Mouse (Mus musculus) forebrain, postnatal 0 days (tissue): ENCODE measurements around the gene Pdcd2l. TPM values are rescaled to one million over a fixed set of nuclear protein-coding genes. Genes with fewer than 3 reads are reported as not detected.
"Not testable (repeated sequence)": the region's sequence is repeated elsewhere in the genome, so short reads cannot be mapped to it uniquely, and the experiment has no call there.

ENCODE experiments used
- ATAC-seq: fragments of 200-750 bp; cut with Nextera tagmentation; 2 replicates; pipeline ENCODE4 v1.8.0; 2017; ENCODE audit warnings: mild to moderate bottlenecking, moderate library complexity
- DNase-seq: peaks from one replicate; pipeline ENCODE4 v3.0.0-alpha.2; 2015
- H3K27ac ChIP-seq: fragments of 300-500 bp; sonication (generic); 2 replicates; pipeline ENCODE4 v1.5.1; 2014; ENCODE audit warnings: low read depth, mild to moderate bottlenecking, antibody characterized with exemption, low read length, moderate library complexity, mixed read lengths
- H3K27me3 ChIP-seq: fragments of 300-500 bp; sonication (generic); 2 replicates; pipeline ENCODE4 v1.6.1; 2014; ENCODE audit warnings: mild to moderate bottlenecking, low read length, mixed read lengths; ENCODE audit not compliant: insufficient read depth
- H3K36me3 ChIP-seq: fragments of 300-500 bp; sonication (generic); 2 replicates; pipeline ENCODE4 v1.6.1; 2014; ENCODE audit warnings: mild to moderate bottlenecking, moderate library complexity; ENCODE audit not compliant: insufficient read depth
- H3K4me1 ChIP-seq: fragments of 300-500 bp; sonication (generic); 2 replicates; pipeline ENCODE4 v1.6.1; 2014; ENCODE audit warnings: antibody characterized with exemption; ENCODE audit not compliant: insufficient read depth
- H3K4me2 ChIP-seq: fragments of 300-500 bp; sonication (generic); 2 replicates; pipeline ENCODE4 v1.6.1; 2014; ENCODE audit warnings: low read depth, mild to moderate bottlenecking, moderate library complexity
- H3K4me3 ChIP-seq: fragments of 300-500 bp; sonication (generic); 2 replicates; pipeline ENCODE4 v1.5.1; 2014; ENCODE audit warnings: low read depth, low read length, mixed read lengths
- H3K9ac ChIP-seq: fragments of 300-500 bp; sonication (generic); 2 replicates; pipeline ENCODE4 v1.6.1; 2014; ENCODE audit warnings: mild to moderate bottlenecking
- H3K9me3 ChIP-seq: fragments of 300-500 bp; sonication (generic); 2 replicates; pipeline ENCODE4 v1.6.1; 2016; ENCODE audit warnings: low read length
- CTCF ChIP-seq: sonication (generic); IDR thresholded peaks from 2 replicates; pipeline ENCODE4 v1.5.1; 2016; ENCODE audit warnings: antibody characterized with exemption, control low read depth, low read depth
- WGBS: fragments of 180-500 bp; shearing (Covaris S2); extraction: QIAGEN DNeasy Blood & Tissue Kit; methylation state at CpG from one replicate; pipeline ENCODE4 v1.1.7; 2014; 5-methylcytosine and 5-hydroxymethylcytosine counted together
- polyA plus RNA-seq: library from polyadenylated mRNA; unstranded; fragments of >200 nt; fragmentation: Nextera tagmentation; extraction: Ambion mirVana; gene quantifications from 2 replicates; pipeline ENCODE4 v1.2.1, GENCODE M21; 2015
- total RNA-seq: library from RNA; depleted of rRNA; stranded (reverse); fragments of >200 nt; gene quantifications from 2 replicates; pipeline ENCODE4 v1.2.3, GENCODE M21; 2014

Pdcd2l gene
- total and polyA plus RNA-seq, 2 experiments from 2014 or later, result 47.4 to 69.0 TPM

- TF ChIP-seq CTCF, result no peak
- ATAC-seq, result no peak
- H3K4me3 ChIP-seq, result no peak overlapping the region
Observed at GRCm38 (mm10) chr7:34214644-34215043, 18.2 kb upstream of the Pdcd2l start.

GRCm38 (mm10) chr7:34213281-34213680 is 16.8 kb upstream of the Pdcd2l start:
- no peaks in the 10 kb centered on the region for H3K4me1 ChIP-seq
- H3K27ac ChIP-seq, result no peak overlapping the region
- no peak overlapping the region for H3K4me2 ChIP-seq
- TF ChIP-seq CTCF, result no peak
- ATAC-seq (no peak), DNase-seq (no peak)
- no peak overlapping the region for H3K9ac ChIP-seq
- H3K36me3 ChIP-seq, result peaks cover 80% of the 10 kb centered on the region
- H3K4me3 ChIP-seq, result no peak overlapping the region
- no peaks in the 10 kb centered on the region for H3K9me3 ChIP-seq
- no peaks in the 10 kb centered on the region for H3K27me3 ChIP-seq
- WGBS, result 95% methylated on average over 7 of the region's 7 CpGs

More at GRCm38 (mm10) chr7:34214644-34215043, 18.2 kb upstream of the Pdcd2l start:
- WGBS, result 89% methylated on average over 8 of the region's 8 CpGs
- Histone ChIP-seq H3K4me1 (no peaks in the 10 kb centered on the region), H3K4me2 (no peak overlapping the region), H3K27me3 (no peaks in the 10 kb centered on the region), H3K9me3 (no peaks in the 10 kb centered on the region), H3K36me3 (peaks cover 80% of the 10 kb centered on the region), H3K9ac (no peak overlapping the region), H3K27ac (no peak overlapping the region)
- DNase-seq, result no peak

DNA sequence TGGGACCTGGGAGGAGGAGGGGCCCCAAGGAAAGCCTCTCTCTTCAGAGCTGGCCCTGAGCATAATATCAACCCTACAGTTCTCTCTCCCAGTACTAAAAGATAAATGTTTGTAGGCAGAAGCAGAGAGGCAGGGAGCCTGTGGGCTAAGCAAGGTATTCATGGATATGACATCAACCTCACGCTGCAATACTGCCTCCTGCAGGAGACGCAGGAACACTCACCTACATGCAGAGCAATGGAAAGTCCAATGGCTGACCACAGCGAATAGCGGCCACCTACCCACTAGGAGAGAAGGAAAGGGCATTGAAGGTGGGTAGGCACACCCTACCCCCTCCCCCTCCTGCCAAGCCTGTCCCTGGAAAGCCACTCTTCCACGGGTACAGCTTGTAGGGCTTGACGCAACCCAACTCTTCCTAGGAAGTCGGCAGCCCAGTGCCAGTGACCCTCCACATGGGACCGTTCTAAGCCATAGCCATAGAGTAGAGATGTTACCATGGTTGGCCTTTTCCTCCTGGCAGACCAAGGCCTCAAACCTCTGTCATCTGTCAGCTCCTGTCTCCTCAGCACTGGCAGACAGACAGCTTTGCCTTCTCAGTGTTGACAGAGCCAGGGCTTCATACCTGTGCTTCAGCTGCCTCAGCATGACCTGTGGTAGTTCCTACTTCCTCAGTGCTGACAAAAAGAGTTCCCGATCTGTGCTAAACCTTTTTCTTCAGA is 11.7 kb upstream of the Pdcd2l start:
- no peak overlapping the region for H3K4me2 ChIP-seq
- WGBS, result 90% methylated on average over 9 of the region's 9 CpGs
- no peak overlapping the region for H3K27ac ChIP-seq
- DNase-seq (no peak), ATAC-seq (no peak)
- no peaks in the 10 kb centered on the region for H3K9me3 ChIP-seq
- no peak overlapping the region for H3K9ac ChIP-seq
- H3K36me3 ChIP-seq, result peaks cover 93% of the 10 kb centered on the region
- H3K4me1 ChIP-seq, result no peaks in the 10 kb centered on the region
- 0 out of 2 replicates have a peak, but pooled peaks have one; percentile 9 for TF ChIP-seq CTCF
- no peaks in the 10 kb centered on the region for H3K27me3 ChIP-seq
- H3K4me3 ChIP-seq, result no peak overlapping the region

GRCm38 (mm10) chr7:34206331-34206730 is 9.9 kb upstream of the Pdcd2l start:
- H3K27me3 ChIP-seq, result no peaks in the 10 kb centered on the region
- no peak overlapping the region for H3K9ac ChIP-seq
- no peak overlapping the region for H3K4me3 ChIP-seq
- no peak for ATAC-seq
- H3K4me2 ChIP-seq, result no peak overlapping the region
- H3K9me3 ChIP-seq, result no peaks in the 10 kb centered on the region
- no peak overlapping the region for H3K27ac ChIP-seq
- 95% methylated on average over 6 of the region's 6 CpGs for WGBS
- H3K4me1 ChIP-seq, result no peaks in the 10 kb centered on the region
- DNase-seq, result no peak
- peaks cover 89% of the 10 kb centered on the region for H3K36me3 ChIP-seq
- no peak for TF ChIP-seq CTCF

- DNase-seq, H3K4me3 ChIP-seq, H3K4me1 ChIP-seq, H3K9me3 ChIP-seq, H3K27me3 ChIP-seq, H3K4me2 ChIP-seq, ATAC-seq, H3K9ac ChIP-seq, H3K27ac ChIP-seq: not testable (repeated sequence)
- peaks cover 54% of the 10 kb centered on the region for H3K36me3 ChIP-seq
- WGBS, result 98% methylated on average over 10 of the region's 10 CpGs
Observed at GRCm38 (mm10) chr7:34202147-34202546, 5.7 kb upstream of the Pdcd2l start.

DNA sequence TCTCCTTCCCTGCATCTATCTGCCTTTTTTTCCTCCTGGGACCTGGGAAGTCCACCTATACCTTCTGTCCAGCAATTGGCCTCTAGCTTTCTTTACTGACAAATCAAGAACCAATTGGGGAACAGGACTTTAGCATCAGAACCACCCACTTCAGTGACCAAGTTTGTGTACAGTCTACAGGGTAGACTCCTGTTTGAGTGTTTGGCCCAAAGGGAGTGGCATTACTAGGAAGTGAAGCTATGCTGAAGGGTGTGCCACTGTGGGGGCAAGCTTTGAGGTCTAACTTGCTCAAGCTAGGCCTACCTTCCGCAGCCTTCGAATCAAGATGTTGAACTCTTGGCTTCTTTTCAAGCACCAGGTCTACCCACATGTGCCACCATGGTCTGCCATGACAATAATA is 4.4 kb upstream of the Pdcd2l start:
- no peaks in the 10 kb centered on the region for H3K27me3 ChIP-seq
- no peaks in the 10 kb centered on the region for H3K9me3 ChIP-seq
- no peak overlapping the region for H3K9ac ChIP-seq
- no peak overlapping the region for H3K4me3 ChIP-seq
- 100% methylated on average over 2 of the region's 2 CpGs for WGBS
- DNase-seq (no peak), ATAC-seq (no peak)
- no peak overlapping the region for H3K27ac ChIP-seq
- peaks cover under 1% of the 10 kb centered on the region; the same call in 1 of the 2 replicates for H3K4me1 ChIP-seq
- no peak overlapping the region for H3K4me2 ChIP-seq
- no peak for TF ChIP-seq CTCF
- peaks cover 41% of the 10 kb centered on the region for H3K36me3 ChIP-seq

GRCm38 (mm10) chr7:34198346-34198745 is 1.9 kb upstream of the Pdcd2l start:
- peak; percentile 50 for TF ChIP-seq CTCF
- Histone ChIP-seq H3K9me3 (no peaks in the 10 kb centered on the region), H3K27me3 (no peaks in the 10 kb centered on the region), H3K9ac (no peak overlapping the region), H3K27ac (no peak overlapping the region), H3K36me3 (peaks cover 19% of the 10 kb centered on the region), H3K4me2 (no peak overlapping the region), H3K4me1 (peaks cover 8% of the 10 kb centered on the region; the same call in 1 of the 2 replicates), H3K4me3 (no peak overlapping the region)
- WGBS, result 45% methylated on average over 3 of the region's 3 CpGs
- no peak for ATAC-seq
- peak; percentile 11 for DNase-seq
